Mouse (Mus musculus) thymus, postnatal 36 days (tissue): Measurements from ENCODE around the gene Gm20905.
"Not testable (repeated sequence)": the region's sequence is repeated elsewhere in the genome, so short reads cannot be mapped to it uniquely, and the experiment has no call there.

Experiments used
- DNase-seq, 2 experiments: peaks; one replicate each; pipeline ENCODE4 v3.0.0; 2022; ENCODE audit warnings: mixed read lengths in 2 of 2

The Gm20905 gene

GRCm38 (mm10) chrY:37259503-37259902 lies at the start of gene Gm20905:
Gm20905 (minus strand) TSS chrY:37259603.
- not testable (repeated sequence) for DNase-seq
